Comparison of ENCODE assay signal across 8 mouse cellular contexts in the genomic region with DNA sequence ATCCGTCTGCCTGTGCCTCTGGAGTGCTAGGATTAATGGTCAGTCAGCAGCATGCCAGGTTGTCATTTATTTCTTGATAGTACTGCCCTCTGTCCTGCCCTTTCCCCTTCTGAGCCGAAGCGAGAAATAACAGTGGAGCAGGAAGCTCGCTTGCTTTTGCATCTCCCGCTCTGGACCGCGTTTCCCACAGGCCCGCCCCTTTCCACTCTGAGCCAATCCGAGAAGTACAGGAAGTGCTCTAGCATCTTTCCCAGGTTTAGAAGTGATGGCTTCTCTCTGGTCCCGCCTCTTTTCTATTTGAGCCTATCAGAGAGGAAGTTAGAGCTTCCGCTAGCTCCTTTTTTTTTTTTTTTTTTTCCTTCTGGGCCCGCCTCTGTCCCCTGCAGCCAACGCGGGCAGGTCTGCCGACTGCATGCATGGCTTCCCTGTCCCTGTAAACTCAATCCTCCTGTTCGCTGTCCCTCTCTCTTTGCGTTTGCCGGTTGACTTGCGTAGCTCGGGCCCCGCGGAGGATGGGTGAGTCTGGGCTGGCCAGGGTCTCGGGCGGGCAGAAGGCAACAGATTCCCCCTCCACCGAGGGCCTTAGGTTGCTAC. TPM values are rescaled to one million over a fixed set of nuclear protein-coding genes. Genes with fewer than 3 reads are reported as not detected.
DNase-seq lines count a peak whose midpoint lies in the region; ATAC-seq and TF ChIP-seq lines count a peak whose summit lies in the region.

No protein-coding gene starts in this region.

- H3K27ac ChIP-seq in bone marrow macrophage, adult 2 months (ENCODE audit: insufficient read depth, low read depth, low read length): peak overlapping the region; percentile 53
- H3K27ac ChIP-seq in embryonic fibroblast, embryonic 13.5 days (ENCODE audit: insufficient read depth, low read length): peak overlapping the region; percentile 29; the same call in 1 of the 2 replicates
- peak overlapping the region; percentile 71 for H3K27ac ChIP-seq in kidney, embryonic 14.5 days (ENCODE audit: low read depth, low read length)
- H3K27ac ChIP-seq in limb, embryonic 15.5 days: peak overlapping the region; percentile 87

- TF ChIP-seq CTCF in bone marrow macrophage, adult 2 months (IDR thresholded peaks at IDR 0.05; ENCODE audit: low read depth, low read length): no peak
- TF ChIP-seq CTCF in embryonic fibroblast, embryonic 13.5 days (IDR thresholded peaks at IDR 0.05; ENCODE audit: borderline replicate concordance, insufficient read depth, low read length): no peak

- peak overlapping the region; percentile 81 for H3K4me2 ChIP-seq in kidney, embryonic 14.5 days (replicated peaks; ENCODE audit: low read depth, low read length)
- H3K4me2 ChIP-seq in limb, embryonic 15.5 days: peak overlapping the region; percentile 84

- H3K9me3 ChIP-seq in kidney, embryonic 14.5 days (ENCODE audit: control insufficient read depth, low read length): no peaks in the 10 kb centered on the region
- no peaks in the 10 kb centered on the region for H3K9me3 ChIP-seq in limb, embryonic 15.5 days

- DNase-seq in A20 (ENCODE audit: low read depth, low spot score): peak; percentile 97
- DNase-seq in heart, adult 9 months (ENCODE audit: low spot score in 2 of 2): peak; percentile 97
- peak; percentile 87 to 88 for DNase-seq in monocyte, adult 2 months (ENCODE audit: low read depth in 1 of 2, low spot score in 2 of 2)
- peak; percentile 95 to 97 for DNase-seq in spleen, postnatal 36 days (ENCODE audit: low spot score in 2 of 2)

- ATAC-seq in kidney, embryonic 14.5 days (ENCODE audit: low FRiP score, low TSS enrichment): peak; percentile 94
- peak; percentile 94 for ATAC-seq in limb, embryonic 15.5 days (ENCODE audit: insufficient number of reproducible peaks, low FRiP score, low TSS enrichment, low read depth)

- H3K36me3 ChIP-seq in kidney, embryonic 14.5 days (ENCODE audit: control insufficient read depth, insufficient read depth, low read length): peaks cover 20% of the 10 kb centered on the region
- H3K36me3 ChIP-seq in limb, embryonic 15.5 days: peaks cover 21% of the 10 kb centered on the region

- peak overlapping the region; percentile 80 for H3K9ac ChIP-seq in kidney, embryonic 14.5 days (ENCODE audit: low read depth, low read length)
- peak overlapping the region; percentile 68 for H3K9ac ChIP-seq in limb, embryonic 15.5 days

- H3K4me1 ChIP-seq in bone marrow macrophage, adult 2 months (ENCODE audit: control insufficient read depth, insufficient read depth, low read length): peaks cover 21% of the 10 kb centered on the region
- H3K4me1 ChIP-seq in embryonic fibroblast, embryonic 13.5 days (ENCODE audit: control insufficient read depth, insufficient read depth, low read length): no peaks in the 10 kb centered on the region
- peaks cover 4% of the 10 kb centered on the region; the same call in 1 of the 2 replicates for H3K4me1 ChIP-seq in kidney, embryonic 14.5 days (ENCODE audit: control insufficient read depth, insufficient read depth, low read length)
- peaks cover 22% of the 10 kb centered on the region; the same call in 1 of the 2 replicates for H3K4me1 ChIP-seq in limb, embryonic 15.5 days

- peak overlapping the region; percentile 94 for H3K4me3 ChIP-seq in bone marrow macrophage, adult 2 months (ENCODE audit: insufficient read depth, low read length)
- H3K4me3 ChIP-seq in embryonic fibroblast, embryonic 13.5 days (ENCODE audit: insufficient read depth, low read length): peak overlapping the region; percentile 99
- peak overlapping the region; percentile 69 for H3K4me3 ChIP-seq in kidney, embryonic 14.5 days (ENCODE audit: low read length)
- peak overlapping the region; percentile 69 for H3K4me3 ChIP-seq in limb, embryonic 15.5 days

- no peaks in the 10 kb centered on the region for H3K27me3 ChIP-seq in kidney, embryonic 14.5 days (ENCODE audit: control insufficient read depth, insufficient read depth, low read length)
- H3K27me3 ChIP-seq in limb, embryonic 15.5 days: no peaks in the 10 kb centered on the region

- TF ChIP-seq POLR2A in bone marrow macrophage, adult 2 months (IDR thresholded peaks at IDR 0.05; ENCODE audit: borderline replicate concordance, low read depth, low read length): no peak
- peak; percentile 81 for TF ChIP-seq POLR2A in embryonic fibroblast, embryonic 13.5 days (IDR thresholded peaks at IDR 0.05; ENCODE audit: low read depth, low read length)

- whole genome bisulfite sequencing in kidney, embryonic 14.5 days: under 1% methylated on average over 25 of the region's 25 CpGs
- WGBS in limb, embryonic 15.5 days: 0% methylated on average over 25 of the region's 25 CpGs

RNA-seq across cellular contexts. Expression of gene Tyw1, which starts 1.4 kb away (rescaled TPM):
- polyA plus RNA-seq in bone marrow macrophage, adult 2 months (2012; ENCODE audit: insufficient read depth, insufficient read length, missing spikeins): 12.3 and 12.7 TPM in 2 replicates
- polyA plus RNA-seq in embryonic fibroblast, embryonic 13.5 days (2011; ENCODE audit: insufficient read length, low read depth, missing spikeins): 15.2 and 19.7 TPM in 2 replicates
- 18.3 and 30.2 TPM in 2 replicates for polyA plus RNA-seq in kidney, embryonic 14.5 days (2014; fragmentation: Nextera tagmentation; extraction: Ambion mirVana)
- polyA plus RNA-seq in limb, embryonic 15.5 days (2015; fragmentation: Nextera tagmentation; extraction: Ambion mirVana): 23.1 and 25.1 TPM in 2 replicates

RNA-seq across cellular contexts. Expression of gene Sbds, which starts 1.4 kb away (rescaled TPM):
- polyA plus RNA-seq in bone marrow macrophage, adult 2 months (2012; ENCODE audit: insufficient read depth, insufficient read length, missing spikeins): 87.1 and 111 TPM in 2 replicates
- polyA plus RNA-seq in embryonic fibroblast, embryonic 13.5 days (2011; ENCODE audit: insufficient read length, low read depth, missing spikeins): 56.5 and 75.7 TPM in 2 replicates
- polyA plus RNA-seq in kidney, embryonic 14.5 days (2014; fragmentation: Nextera tagmentation; extraction: Ambion mirVana): 55.4 and 77.5 TPM in 2 replicates
- 71.2 and 77.9 TPM in 2 replicates for polyA plus RNA-seq in limb, embryonic 15.5 days (2015; fragmentation: Nextera tagmentation; extraction: Ambion mirVana)

RNA-seq across cellular contexts. Expression of gene Tmem248, which starts 39.9 kb away (rescaled TPM):
- 30.3 and 33.4 TPM in 2 replicates for polyA plus RNA-seq in bone marrow macrophage, adult 2 months (2012; ENCODE audit: insufficient read depth, insufficient read length, missing spikeins)
- 42.9 and 54.2 TPM in 2 replicates for polyA plus RNA-seq in embryonic fibroblast, embryonic 13.5 days (2011; ENCODE audit: insufficient read length, low read depth, missing spikeins)
- 42.2 and 45.9 TPM in 2 replicates for polyA plus RNA-seq in kidney, embryonic 14.5 days (2014; fragmentation: Nextera tagmentation; extraction: Ambion mirVana)
- polyA plus RNA-seq in limb, embryonic 15.5 days (2015; fragmentation: Nextera tagmentation; extraction: Ambion mirVana): 26.3 and 37.7 TPM in 2 replicates

Comparison
In these comparisons a context has a peak if more than half of its experiments do, and no peak if none do; other contexts are left out.
1. Peak in every context shown above with its lines: DNase-seq, ATAC-seq, H3K4me3 ChIP-seq and H3K27ac ChIP-seq.
2. H3K27ac ChIP-seq: peak in every context shown above with its lines; median percentile 87 in limb, embryonic 15.5 days; 71 in kidney, embryonic 14.5 days; 53 in bone marrow macrophage, adult 2 months; 29 in embryonic fibroblast, embryonic 13.5 days.